Mouse (Mus musculus): ENCODE data around the gene Grk5.

Gene Grk5

GRCm38 (mm10) chr19:60973508-60973907 lies 84.0 kb downstream of the Grk5 start:
- no peak for DNase-seq (ENCODE audit: low spot score)

- no peak for DNase-seq (ENCODE audit: low spot score)
Measured at GRCm38 (mm10) chr19:60979581-60979980, 90.0 kb downstream of the Grk5 start.

DNA sequence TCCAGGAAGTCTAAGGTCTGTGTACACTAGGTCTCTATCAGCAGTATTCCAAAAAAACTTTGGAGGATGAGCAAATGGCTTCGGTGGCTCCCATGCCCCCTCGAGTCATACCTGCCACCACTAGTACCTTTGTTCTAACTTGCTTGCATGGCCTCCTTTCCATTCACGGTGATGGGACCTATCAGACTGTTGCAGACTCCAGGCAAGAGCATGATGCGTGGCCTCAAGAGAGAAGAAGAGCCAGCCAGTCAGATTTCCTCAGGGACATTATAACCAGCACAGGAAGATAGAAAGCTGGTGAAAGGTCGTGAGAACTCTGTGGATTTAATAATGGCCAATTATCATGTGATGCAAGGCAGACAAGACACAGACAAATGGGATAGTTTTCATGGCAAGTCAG lies 91.8 kb downstream of the Grk5 start:
- DNase-seq (ENCODE audit: low spot score), result no peak

GRCm38 (mm10) chr19:60981894-60982293 lies 92.3 kb downstream of the Grk5 start:
- DNase-seq (ENCODE audit: low spot score), result no peak

DNA sequence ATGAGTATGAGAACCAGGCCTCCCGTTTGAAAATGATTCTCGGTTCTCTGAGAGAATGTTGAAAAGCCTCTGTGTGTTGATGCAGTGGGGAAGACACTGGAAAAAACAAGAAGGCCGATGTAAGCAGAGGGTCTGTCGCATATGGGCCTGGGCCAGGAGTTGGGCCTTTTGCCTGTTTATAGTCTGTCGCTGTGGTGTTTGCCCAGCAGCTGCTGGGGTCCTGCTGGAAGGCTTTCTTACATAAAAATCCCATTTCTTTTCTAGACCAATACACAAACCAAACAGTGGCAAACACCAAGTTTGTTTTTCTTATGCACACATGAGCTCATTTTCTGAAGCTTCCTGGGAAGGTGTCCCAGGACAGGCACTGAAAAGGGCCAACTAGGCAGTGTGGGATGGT lies 100.2 kb downstream of the Grk5 start:
- DNase-seq (ENCODE audit: low spot score), result no peak

DNA sequence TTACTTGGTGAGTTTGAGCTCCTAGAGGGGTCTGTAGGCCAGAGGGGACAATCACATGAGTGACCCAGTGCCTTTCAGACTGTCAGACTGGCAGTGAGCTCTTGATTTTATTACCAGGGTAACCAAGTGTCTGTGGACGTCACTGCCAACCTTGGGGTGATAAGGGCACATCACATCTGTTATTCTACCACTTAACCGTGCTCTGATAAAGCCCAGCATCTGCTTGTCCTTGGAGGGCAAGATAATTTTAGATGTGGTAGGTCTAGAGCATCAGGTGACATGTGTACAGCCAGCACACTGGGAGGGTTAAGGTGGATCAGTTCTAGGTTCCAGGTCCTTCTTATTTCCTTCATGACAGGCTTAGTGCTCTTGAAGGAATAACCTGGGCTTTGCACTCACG lies 104.7 kb downstream of the Grk5 start:
- no peak for DNase-seq (ENCODE audit: low spot score)

DNA sequence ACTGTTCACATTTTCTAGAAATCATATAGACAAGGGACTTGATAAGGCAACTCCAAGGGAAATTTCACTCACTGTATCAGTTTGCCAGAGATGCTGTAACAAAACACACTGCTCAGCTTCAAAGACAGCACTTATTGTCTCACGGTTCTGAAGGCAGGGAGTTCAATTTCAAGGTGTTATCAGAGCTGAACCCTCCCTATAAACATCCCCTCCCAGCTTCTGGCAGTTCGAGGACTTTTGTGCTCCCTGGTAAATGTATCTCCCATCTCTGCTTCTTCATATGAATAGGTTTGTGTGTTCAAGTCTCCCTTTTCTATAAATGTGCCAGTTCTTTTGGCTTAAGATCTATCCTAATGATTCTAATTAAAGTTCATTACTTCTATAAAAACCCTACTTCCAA lies 105.3 kb downstream of the Grk5 start:
- DNase-seq (ENCODE audit: low spot score), result no peak

DNA sequence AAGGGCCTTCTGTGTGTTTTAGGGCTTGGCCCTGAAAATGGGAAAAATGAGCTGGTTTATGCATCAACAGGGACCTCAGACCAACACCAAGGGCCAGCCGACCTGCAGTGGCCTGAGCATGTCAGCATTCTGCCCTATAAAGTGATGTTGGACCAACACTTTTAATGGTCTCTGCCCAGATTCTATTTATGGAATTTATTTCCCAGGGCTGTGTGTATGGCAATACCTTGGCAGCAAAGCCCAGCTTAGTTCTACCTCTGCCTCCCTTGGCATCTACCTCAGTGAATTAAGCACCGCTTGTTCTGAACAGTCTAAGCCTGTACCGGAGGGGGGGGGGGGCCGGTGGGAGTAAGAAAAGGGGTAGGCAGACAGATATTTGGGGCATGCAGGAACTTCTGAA lies 108.2 kb downstream of the Grk5 start:
- no peak for DNase-seq (ENCODE audit: low spot score)

DNA sequence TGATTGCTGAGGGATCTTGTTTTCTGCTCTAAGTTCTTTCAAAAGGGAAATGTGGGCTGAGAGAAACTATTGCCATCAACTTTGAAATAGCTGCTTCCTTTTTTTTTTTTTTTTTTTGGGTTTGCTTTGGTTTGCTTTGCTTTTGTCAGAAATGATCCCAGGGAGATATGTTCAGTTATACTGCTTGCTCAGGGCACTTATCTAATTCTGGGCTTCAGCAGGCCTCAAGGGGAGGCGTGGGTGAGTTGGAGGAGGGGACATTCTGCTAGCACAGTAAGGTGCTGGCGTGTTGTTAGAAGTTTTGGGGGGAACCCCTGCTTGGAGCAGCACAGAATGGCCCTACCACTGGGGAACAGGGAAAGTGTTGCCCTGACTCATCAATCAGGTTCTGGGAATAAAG lies 110.1 kb downstream of the Grk5 start:
- no peak for DNase-seq (ENCODE audit: low spot score)

DNA sequence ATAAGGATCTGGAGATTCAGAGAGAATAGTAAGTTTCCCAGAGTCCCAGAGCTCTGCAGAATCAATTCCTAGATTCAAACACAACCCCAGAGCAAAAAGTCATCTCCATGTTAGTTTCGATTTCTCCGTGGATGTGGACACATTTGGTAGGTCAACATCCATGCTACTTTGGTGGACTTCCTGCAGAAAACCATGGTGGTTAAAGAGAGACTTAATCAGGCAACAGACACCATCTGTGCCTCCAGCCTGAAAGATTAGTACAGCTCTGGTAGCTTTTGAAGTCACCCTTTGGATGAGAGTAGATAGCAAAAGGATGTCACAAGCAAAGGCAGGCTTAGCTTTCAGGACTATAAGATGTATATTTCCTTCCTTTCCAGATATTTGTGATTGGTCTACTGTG lies 111.4 kb downstream of the Grk5 start:
- no peak for DNase-seq (ENCODE audit: low spot score)

GRCm38 (mm10) chr19:61009266-61009665 lies 119.7 kb downstream of the Grk5 start:
- DNase-seq (ENCODE audit: low spot score), result no peak

- peak; percentile 13 for DNase-seq (ENCODE audit: low spot score)
Measured at GRCm38 (mm10) chr19:61017477-61018266, 128.1 kb downstream of the Grk5 start.

- DNase-seq (ENCODE audit: low spot score), result peak; percentile 20
Measured at GRCm38 (mm10) chr19:61021502-61021901, 132.0 kb downstream of the Grk5 start.

DNA sequence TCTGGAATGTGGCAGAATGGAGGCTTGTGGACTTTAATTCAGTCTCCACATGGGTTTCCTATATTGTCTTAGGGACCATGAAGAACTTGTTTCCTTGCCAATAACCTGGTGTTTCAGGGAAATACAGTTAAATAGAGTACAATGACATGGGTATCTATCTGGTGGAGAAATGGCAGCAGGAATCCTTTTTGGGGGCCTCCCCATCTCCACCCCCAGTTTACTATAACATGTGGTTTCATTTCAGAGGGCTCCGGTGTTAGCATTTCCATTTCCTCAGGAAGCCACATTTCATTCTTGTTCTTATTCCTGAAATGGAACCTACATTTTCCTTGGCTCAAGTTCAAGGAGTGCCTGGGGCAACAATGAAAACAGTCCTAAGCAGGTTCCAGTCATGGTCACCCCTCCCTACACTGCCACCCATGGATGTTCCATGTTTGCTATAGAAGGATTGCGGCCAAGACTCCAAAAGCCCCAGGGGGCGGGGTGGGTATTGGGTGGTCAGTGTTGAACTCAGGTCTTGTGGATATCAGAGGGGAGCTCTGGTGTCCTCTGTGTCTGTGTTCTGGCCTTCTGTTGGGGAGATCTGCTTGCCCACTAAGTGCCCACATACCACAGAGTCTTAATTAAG lies 132.5 kb downstream of the Grk5 start:
- DNase-seq (ENCODE audit: low spot score), result no peak

DNA sequence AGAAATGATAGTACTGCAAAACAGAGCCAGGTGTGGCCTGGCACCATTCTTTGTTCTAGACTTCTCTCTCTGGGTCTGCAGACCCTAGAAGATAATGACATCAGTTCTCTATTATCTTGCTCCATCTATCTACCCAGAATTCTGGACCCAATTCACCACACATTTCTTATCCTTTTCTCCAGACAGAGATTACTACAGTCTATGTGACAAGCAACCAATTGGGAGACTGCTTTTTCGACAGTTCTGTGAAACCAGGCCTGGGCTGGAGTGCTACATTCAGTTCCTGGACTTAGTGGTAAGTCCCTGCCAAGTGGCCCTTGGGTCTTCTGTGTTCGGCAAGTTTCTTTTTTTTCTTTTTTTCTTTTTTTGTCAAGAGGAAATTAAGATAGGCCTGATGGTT lies 142.0 kb downstream of the Grk5 start:
- DNase-seq (ENCODE audit: low spot score), result no peak

GRCm38 (mm10) chr19:61039151-61039550 lies 149.6 kb downstream of the Grk5 start:
- DNase-seq (ENCODE audit: low spot score), result no peak

DNA sequence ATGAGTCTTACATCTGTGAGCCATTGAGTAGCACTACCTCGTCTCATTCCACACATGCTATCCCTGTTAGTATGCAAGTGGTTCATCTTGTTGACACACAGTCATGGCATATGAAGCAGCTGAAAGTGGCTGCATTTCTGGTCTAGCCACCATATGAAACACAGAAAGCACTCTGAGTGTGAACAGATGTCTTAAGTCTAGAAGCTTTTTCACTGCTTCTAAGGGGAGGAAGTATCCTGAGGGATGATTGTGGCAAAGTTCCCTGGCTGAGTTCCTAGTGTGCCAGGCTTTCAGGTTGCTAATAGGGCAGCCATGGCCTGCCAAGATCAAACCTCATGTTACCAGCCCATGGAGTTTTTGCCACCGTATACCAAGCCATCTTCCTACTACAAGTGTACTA lies 159.1 kb downstream of the Grk5 start:
- no peak for DNase-seq (ENCODE audit: low spot score)

- DNase-seq (ENCODE audit: low spot score), result peak; percentile 47
Measured at GRCm38 (mm10) chr19:61049413-61049812, 159.9 kb downstream of the Grk5 start.

DNA sequence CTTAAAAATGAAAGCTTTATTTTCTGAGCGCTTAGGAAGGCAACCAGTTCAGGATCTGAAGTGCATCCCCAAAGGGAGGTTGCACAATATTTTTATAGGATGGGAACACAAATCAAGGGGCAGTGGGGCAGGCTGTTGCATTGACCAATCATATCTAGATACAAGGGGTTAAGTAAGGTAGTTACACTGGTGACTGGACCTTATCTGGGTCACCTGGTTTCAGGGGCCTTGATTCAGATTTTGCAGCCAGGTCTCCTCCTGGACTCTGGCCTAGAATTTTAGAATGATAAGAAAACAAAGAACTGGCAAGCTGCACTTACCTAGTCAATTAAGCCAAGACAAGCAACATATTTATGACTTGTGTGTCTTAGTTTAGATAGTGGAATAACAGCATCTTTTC lies 161.6 kb downstream of the Grk5 start:
- DNase-seq (ENCODE audit: low spot score), result no peak

- no peak for DNase-seq (ENCODE audit: low spot score)
Measured at GRCm38 (mm10) chr19:61052008-61052407, 162.5 kb downstream of the Grk5 start.

- DNase-seq (ENCODE audit: low spot score), result no peak
Measured at GRCm38 (mm10) chr19:61052786-61053185, 163.2 kb downstream of the Grk5 start.

- DNase-seq (ENCODE audit: low spot score), result no peak
Measured at GRCm38 (mm10) chr19:61056783-61057410, 167.3 kb downstream of the Grk5 start.

DNA sequence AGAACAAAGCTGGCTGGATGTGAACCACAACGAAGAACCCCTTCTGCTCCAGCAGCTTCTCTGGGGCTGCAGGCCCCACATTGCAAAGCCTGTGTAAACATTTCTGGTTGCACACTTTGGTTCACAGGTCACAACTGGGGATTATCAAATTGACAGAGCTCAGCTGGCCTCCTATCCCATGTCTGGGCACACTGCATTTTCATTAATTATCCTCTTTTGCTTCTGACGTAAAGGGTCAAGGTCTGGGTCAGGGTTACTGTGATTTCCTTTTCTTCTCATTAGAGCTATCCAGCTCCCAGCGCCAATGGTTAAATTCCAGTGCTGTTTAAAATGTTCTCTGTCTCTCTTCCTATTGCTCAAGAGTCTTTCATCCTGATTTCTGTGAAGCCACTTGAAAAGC lies 168.0 kb downstream of the Grk5 start:
- peak; percentile 76 for DNase-seq (ENCODE audit: low spot score)

All from lung, postnatal 25 days (tissue).